Mouse (Mus musculus) gastrocnemius, adult 18-20 months (tissue): Measurements from ENCODE around the gene Zfp873. TPM values are rescaled to one million over a fixed set of nuclear protein-coding genes. Genes with fewer than 3 reads are reported as not detected.
"Not testable (repeated sequence)": the region's sequence is repeated elsewhere in the genome, so short reads cannot be mapped to it uniquely, and the experiment has no call there.

ENCODE experiments used
- DNase-seq: peaks from one replicate; pipeline ENCODE4 v3.0.0; 2021; ENCODE audit warnings: low spot score
- long read RNA-seq, 2 experiments: library from polyadenylated mRNA; stranded (forward); transcript quantifications; one replicate each; pipeline ENCODE4 v2.0.0; 2021
- total RNA-seq, 2 experiments: library from RNA; stranded (reverse); gene quantifications; 2 replicates each; pipeline ENCODE4 v1.2.3; 2021

The Zfp873 gene
- total RNA-seq, result 1 to 10 TPM; 1.9 to 2.3 TPM
- long read RNA-seq, experiment 1, partial matches to known transcripts, result 0 of 3 reads
- long read RNA-seq, experiment 1, other reads (novel, unspliced or antisense), result 2 of 3 reads
- long read RNA-seq, experiment 2, partial matches to known transcripts, result 1 of 2 reads
- long read RNA-seq, experiment 2, other reads (novel, unspliced or antisense), result 1 of 2 reads

DNA sequence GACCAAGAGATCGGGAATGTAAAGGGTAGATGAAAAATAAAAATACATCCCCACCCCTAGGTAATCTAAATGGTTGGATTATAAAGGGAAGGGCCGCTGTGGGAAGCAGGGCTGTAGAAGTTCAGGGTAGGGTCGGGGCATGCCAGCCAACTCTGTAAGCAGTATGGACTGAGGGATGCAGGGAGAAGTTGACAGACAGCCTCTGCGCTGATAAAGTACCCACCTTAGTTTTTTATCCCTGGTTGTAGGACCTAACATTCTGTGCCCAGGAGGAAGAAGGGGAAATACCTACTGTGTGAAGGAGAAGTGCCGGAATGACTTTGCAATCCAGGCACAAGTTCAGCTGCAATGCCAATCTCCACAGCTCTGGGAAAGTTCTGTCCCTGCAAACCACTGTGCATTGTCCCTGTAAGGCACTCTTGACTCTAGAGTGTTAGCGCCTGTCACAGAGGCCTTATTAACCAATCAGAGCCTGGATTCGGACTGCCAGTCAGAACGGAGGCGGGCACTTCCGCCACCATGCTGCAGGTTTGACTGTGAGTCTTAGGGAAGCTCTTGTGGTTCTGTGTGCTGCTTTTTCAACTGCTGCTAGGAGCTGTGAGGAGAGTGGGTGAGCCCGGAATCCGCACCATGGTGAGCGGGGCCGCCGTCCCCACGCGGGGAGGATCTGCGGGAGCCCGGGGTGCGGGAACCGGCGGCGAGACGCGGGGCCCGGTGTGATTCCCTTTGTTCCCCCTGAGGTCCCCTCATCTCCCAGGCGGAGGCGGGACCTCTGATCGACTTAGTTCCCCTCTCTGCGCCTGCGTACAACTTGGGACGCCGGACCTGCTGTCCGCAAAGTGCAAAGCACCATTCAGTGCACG is at the start of gene Zfp873:
Gene Zfp873, plus strand, starts transcription at position 527 of the 863 bp plus-strand sequence.
- peak; percentile 87 for DNase-seq

DNA sequence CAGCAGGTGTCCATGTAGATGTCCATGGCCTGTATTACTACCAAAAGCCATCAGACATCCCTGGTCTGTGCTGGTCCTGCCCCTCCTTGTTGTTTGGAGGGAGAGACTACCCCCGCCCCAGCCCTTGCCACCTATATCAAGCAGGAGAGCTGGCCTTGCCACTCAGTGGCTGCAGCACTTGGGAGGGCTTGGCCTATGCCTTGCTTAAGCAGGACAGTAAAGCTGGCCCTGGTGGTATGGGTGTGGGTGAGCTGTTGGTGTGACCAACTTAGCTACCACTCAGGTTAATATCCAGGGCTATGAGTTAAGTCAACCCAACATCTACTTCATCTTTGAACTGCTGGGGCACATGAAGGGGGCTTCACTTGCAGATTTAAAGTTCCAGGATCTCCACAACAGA is 44.7 kb upstream of the Zfp873 start:
- DNase-seq, result not testable (repeated sequence)

DNA sequence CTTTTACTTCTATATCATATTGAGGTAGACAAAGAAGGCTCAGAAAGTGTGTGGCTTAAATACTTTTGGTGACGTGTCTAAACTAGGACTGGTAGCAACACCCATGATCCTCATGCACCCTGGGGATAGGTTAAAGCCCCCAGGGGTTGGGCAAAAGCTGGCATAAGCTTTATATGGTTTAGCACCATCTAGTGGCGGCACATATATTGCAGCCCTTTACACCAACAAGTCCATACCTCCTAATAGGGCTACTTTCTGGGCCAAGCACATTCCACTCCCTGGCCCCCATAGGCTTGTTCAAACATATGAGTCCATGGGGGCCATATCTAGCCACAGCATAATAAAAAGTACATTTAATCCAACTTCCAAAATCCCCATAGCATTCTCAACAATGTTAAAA is 43.1 kb upstream of the Zfp873 start:
- not testable (repeated sequence) for DNase-seq

DNA sequence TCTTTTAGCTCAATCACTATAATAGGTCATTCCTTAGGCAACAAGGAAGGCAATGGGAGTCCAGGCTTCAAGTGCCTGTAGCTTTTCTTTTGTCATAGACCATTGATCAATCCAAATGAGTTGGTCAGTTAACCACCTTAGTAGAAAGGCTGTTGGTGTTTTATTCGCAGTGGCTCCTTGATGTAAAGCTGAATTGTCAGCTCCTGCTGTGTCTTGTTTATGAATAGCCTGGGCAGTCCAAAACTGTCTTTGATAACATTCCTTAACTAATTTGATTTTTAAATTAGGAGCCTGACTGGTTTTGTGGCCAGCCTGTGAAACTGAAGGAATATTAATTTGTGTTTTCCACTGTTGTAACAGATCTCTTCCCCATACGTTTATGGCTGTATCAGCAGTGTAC is 5.7 kb upstream of the Zfp873 start:
- no peak for DNase-seq

DNA sequence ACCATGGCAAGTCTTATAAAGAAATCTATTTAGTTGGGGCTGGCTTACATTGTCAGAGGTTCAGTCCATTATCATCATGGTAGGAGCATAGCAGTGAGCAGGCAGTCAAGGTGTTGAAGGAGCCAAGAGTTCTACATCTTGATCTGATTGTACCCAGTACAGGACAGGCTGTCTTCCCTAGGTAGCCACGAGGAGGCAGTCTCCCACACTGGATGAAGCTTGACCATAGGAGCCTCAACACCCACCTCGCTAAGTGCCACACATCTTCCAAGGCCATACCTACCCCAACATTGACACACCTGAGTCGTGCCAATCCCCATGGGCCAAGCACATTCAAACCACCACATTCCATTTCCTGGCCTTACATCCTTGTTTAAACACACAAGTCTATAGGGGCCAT is 1.3 kb upstream of the Zfp873 start:
- no peak for DNase-seq

DNA sequence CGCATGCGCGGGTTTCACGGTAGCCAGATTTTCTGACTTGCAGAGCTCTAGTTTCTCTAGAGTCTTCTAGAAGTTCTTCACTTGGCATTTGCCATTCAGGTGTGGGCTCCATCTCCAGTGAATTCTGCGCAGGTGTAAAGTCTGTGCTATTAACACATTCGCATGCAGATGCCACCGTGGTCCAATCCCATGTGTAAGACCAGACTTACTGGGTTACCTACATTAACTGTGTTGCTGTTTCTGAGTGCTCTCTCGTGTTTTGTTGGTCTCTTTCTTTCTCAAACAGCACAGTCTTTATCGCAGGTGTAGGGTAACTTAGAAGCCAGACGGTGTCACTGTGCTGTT is 509 bp downstream of the Zfp873 start:
- not testable (repeated sequence) for DNase-seq

DNA sequence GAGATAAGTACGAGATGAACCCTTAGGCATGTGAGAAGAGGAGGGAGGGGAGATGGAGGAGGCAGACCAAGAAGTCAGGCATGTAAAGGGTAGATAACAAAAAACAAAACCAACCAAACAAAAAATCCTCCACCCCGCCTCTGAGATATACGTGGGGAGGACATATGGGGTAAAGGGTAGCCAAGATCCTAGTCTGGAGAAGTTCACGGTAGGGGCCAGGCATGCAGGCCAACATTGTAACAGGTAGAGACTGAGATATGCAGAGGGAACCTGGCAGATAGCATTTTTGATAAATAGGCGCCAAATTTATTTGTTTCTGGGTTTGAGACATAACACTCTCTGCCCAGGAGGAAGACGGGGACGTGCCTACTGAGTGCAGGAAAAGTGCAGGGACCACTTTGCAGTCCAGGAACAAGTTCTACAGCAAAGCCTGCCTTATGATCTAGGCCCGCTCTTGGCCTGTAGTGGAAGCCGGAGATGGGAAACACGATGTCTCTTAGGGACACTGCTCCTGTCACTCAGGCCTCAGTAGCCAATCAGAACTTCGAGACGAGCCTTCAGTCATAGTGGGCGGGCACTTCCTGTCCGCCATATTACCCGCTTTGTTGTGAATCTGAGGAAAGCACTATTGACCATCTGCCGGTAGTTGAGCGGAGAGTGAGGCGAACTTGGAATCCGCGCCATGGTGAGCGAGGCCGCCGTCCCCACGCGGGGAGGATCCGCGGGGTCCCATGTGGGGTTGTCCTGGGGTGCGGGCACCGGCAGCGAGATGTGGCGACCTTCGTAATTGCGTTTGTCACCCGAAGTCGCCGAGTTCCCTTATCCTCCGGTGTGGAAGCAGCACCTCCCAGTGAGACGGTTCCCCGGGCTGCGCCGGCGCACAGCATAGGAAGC is 35.1 kb downstream of the Zfp873 start, which contains the start of gene BC024063:
Gene BC024063, plus strand, starts transcription at position 626 of the 894 bp plus-strand sequence.
- peak; percentile 49 for DNase-seq

DNA sequence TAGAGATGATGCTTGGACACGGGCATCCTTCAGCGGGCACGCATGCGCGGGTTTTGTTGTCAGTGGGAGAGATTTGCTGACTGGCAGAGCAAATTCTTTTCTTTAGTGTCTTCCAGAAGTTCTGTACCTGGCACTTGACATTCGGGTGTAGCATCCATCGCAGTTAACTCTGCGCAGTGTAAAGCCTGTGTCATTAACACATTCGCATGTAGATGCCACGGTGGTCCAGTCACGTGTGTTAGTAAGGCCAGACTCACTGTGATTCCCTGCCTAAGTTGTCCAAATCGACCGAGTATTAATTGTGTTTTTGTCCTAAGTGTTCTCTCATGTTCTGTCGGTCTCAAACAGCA is 35.7 kb downstream of the Zfp873 start:
- DNase-seq, result not testable (repeated sequence)

Other genes with a start within 250 kb of the Zfp873 start
- under 1 TPM; 0.78 to 1.00 TPM for gene Gm4767, start 235.9 kb upstream of the Zfp873 start, total RNA-seq
- gene Gm32687, start 184.2 kb upstream of the Zfp873 start, total RNA-seq, result 1 to 10 TPM in 1 of 2 experiments, under 1 TPM in 1; 0.95 to 2.0 TPM
- gene Zfp781, start 117.6 kb upstream of the Zfp873 start, total RNA-seq, result under 1 TPM; 0.18 to 0.26 TPM
- 1 to 10 TPM; 1.0 to 1.6 TPM for gene BC024063, start 35.2 kb downstream of the Zfp873 start, total RNA-seq
- under 1 TPM; 0.38 to 0.46 TPM for gene AU041133, start 79.9 kb downstream of the Zfp873 start, total RNA-seq
- gene Zfp938, start 193.2 kb downstream of the Zfp873 start, total RNA-seq, result 1 to 10 TPM; 3.4 to 4.5 TPM